Mouse (Mus musculus) hematopoietic stem cell, adult 5-6 weeks (primary cell): ENCODE data around the gene Tex14. TPM values are rescaled to one million over a fixed set of nuclear protein-coding genes. Genes with fewer than 3 reads are reported as not detected.

Experiments used
- ATAC-seq, 2 experiments: fragments of 125-278 bp in 1 of 2; replicated peaks in 1 of 2; 2 replicates each; pipeline ENCODE4 v1.8.0; 2016 to 2017; ENCODE audit warnings: inconsistent platforms in 2 of 2, mild to moderate bottlenecking in 2 of 2, moderate number of reproducible peaks in 2 of 2, low read depth in 1 of 2, moderate TSS enrichment in 1 of 2; ENCODE audit not compliant: low FRiP score in 2 of 2, poor library complexity in 2 of 2, severe bottlenecking in 2 of 2, insufficient read depth in 1 of 2, low TSS enrichment in 1 of 2
- total RNA-seq: library from RNA; stranded (forward); fragments of 172-1452, 232-1000 nt; gene quantifications from 2 replicates; pipeline ENCODE4 v1.2.3, GENCODE M21; 2017

Tex14 gene
- total RNA-seq, 1 experiment from 2014 or later, result 2.9 TPM

GRCm38 (mm10) chr11:87592354-87592695 is 187.5 kb downstream of the Tex14 start:
- ATAC-seq, result peak in 1 of 2 experiments; percentile 0; a peak in 1 of 4 replicates

GRCm38 (mm10) chr11:87592713-87593598 is 188.1 kb downstream of the Tex14 start:
- no peak for ATAC-seq

GRCm38 (mm10) chr11:87595327-87595841 is 190.5 kb downstream of the Tex14 start:
- ATAC-seq, result peak; percentile 14 to 37

GRCm38 (mm10) chr11:87595976-87596375 is 191.1 kb downstream of the Tex14 start:
- ATAC-seq, result no peak

GRCm38 (mm10) chr11:87596492-87596891 is 191.6 kb downstream of the Tex14 start:
- ATAC-seq, result no peak

GRCm38 (mm10) chr11:87597061-87597460 is 192.2 kb downstream of the Tex14 start:
- no peak for ATAC-seq

- no peak for ATAC-seq
Observed at GRCm38 (mm10) chr11:87599395-87600089, 194.7 kb downstream of the Tex14 start.

- no peak for ATAC-seq
Observed at GRCm38 (mm10) chr11:87600322-87600853, 195.5 kb downstream of the Tex14 start.

GRCm38 (mm10) chr11:87602234-87602633 is 197.4 kb downstream of the Tex14 start:
- no peak for ATAC-seq

- no peak for ATAC-seq
Observed at GRCm38 (mm10) chr11:87603571-87603970, 198.7 kb downstream of the Tex14 start.

Other genes starting within 250 kb of the Tex14 start
- 2.6 and 6.4 TPM in 2 replicates for gene Ppm1e, start 46.0 kb upstream of the Tex14 start, total RNA-seq
- 7.3 and 13.4 TPM in 2 replicates for gene Rad51c, start 111 bp upstream of the Tex14 start, total RNA-seq
- gene Gm11492, start 161.6 kb downstream of the Tex14 start, total RNA-seq, result not detected in 2 replicates
- gene Sept4, start 163.8 kb downstream of the Tex14 start, total RNA-seq, result 7.6 and 12.0 TPM in 2 replicates
- gene Mtmr4, start 187.1 kb downstream of the Tex14 start, total RNA-seq, result 19.4 and 21.1 TPM in 2 replicates
- not detected in 2 replicates for gene Hsf5, start 212.1 kb downstream of the Tex14 start, total RNA-seq